Mouse (Mus musculus): Measurements from ENCODE around the gene Zfp112. TPM values are rescaled to one million over a fixed set of nuclear protein-coding genes. Genes with fewer than 3 reads are reported as not detected.
"Not testable (repeated sequence)": the region's sequence is repeated elsewhere in the genome, so short reads cannot be mapped to it uniquely, and the experiment has no call there.

Gene Zfp112
- 1 to 10 TPM; 4.9 TPM for total RNA-seq (2021)
- long read RNA-seq, experiment 1, partial matches to known transcripts, result 0 of 4 reads
- long read RNA-seq, experiment 1, other reads (novel, unspliced or antisense), result 3 of 4 reads
- long read RNA-seq, experiment 2, partial matches to known transcripts, result 0 of 7 reads
- long read RNA-seq, experiment 2, other reads (novel, unspliced or antisense), result 4 of 7 reads

DNA sequence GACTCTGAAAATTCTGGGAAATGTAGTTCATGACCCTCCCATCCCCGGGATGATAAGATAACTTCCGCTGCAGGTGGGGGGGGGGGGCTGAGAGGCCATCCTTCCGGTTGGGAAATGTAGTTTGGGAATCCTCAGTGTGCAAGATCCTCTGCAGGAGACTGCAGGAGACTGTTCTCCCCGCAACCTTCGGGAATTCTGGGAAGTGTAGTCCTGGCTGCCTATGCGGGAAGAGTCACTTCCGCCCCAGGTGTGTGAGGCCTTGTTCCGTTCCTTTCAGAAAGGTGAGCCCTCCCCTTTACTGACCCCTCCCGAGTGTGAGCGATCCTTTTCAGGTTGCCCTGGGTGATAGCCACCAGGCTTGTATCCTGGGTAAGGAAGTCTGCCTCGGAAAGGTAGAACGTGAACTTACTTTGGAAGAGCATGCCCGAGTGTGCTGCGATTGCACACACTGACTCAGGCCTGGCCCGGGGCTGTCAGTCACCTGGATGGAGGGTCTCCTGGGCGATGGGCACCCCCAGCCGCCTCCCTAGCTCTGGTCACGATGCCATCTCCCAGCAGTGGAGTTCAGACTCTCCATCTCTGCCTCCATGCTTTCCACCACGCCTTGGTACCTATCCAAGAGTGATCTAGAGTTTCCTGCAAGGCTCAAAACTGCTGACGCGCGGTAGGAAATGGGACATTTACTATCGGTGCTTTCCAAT, at the start of gene Zfp112:
Zfp112 (plus strand) TSS at position 159 of the 701 bp plus-strand sequence.
- peak; percentile 87 for DNase-seq

DNA sequence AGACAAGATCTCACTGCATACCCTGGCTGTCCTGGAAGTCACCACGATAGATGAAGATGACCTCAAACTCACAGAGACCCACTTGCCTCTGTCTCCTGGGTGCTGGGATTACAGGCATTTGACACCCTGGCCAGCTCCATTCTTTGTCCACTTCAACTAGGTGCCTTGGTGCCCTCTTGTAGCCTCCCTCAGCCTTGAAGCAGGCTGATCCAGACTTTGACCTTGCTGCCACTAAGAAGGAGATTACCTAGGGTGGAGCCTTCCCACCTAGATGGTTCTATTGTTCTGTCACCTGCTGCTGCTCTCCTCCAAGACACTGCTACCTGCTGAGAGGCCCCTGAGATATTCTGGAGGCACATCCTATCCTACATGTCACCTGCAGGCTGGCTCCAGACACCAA, 37.7 kb upstream of the Zfp112 start:
- not testable (repeated sequence) for DNase-seq

DNA sequence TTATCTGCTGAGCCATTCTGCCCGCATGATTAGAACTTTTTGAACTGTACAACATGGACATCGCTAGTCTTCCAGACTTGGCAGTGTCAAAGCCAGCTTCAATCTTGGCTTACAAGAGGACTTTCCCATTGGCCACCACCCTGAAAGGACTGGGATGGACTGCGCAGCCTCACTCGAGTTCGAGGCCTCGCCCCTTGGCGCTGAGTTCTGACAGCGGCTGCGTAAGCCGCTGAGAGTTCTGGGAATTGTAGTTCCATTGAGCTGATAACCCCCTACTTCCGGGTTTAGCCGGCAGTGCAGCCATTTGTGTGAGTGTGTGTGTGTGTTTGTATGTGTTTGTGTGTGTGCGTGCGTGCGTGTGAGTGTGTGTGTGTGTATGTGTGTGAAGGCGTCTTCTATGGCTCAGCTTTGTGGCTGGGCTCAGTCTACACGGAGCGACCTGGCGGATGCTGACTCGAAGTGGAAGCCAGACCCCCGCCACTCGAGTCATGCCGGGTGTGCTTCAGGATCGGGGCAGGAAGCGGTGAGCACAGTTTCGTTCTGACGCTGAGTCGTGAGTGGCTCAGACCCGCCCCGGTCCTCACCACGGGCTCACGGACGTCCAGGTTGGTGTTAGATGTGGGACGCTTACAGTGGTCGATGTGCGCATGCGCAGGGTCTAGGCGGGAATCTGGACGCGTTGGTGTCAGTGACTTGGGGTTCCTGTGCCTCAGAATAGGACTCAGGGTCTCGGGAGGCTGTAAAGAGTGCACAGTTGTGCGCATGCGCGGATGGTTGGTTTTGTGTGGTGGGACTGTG, 30.3 kb upstream of the Zfp112 start, which contains the start of gene Zfp180:
Zfp180 (plus strand) TSS at position 291 of the 798 bp plus-strand sequence.
- peak; percentile 95 for DNase-seq

DNA sequence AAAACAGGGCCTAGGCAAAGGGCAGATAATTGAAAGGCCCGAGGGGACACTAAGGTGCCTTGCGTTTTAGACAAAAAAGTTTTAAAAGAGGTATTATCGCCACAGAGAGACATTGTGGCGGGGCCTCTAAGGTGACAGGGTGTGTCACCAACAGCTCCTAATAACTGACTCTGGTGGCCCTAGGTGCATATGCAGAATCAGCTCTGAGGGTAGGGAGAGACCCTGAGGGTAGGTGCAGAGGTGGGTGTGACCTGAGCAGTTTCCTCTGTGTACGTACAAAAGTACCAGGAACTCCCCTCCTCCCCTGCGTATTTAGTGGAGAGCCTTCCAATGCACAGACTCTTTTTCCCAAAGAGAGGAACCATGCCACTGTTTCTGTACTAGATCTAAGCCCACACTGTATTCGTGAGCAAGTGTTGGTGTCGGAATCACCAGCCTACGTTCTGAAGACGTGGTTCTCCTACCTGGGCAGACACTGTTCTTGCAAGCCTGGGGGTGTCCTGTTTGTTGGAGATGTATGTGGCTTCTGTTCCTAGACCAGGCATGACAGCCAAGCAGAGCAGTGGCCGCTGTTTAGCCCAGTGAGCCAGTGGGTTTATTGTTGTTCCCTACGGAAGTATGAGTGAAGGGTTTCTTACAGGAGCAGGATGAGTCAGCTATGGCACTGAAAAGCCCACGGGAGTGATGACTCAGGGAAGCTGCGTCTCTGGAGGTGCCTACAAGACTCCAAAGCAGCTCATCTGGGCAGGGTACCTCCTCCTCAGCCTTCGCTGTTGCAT, 29.5 kb upstream of the Zfp112 start:
- no peak for DNase-seq

DNA sequence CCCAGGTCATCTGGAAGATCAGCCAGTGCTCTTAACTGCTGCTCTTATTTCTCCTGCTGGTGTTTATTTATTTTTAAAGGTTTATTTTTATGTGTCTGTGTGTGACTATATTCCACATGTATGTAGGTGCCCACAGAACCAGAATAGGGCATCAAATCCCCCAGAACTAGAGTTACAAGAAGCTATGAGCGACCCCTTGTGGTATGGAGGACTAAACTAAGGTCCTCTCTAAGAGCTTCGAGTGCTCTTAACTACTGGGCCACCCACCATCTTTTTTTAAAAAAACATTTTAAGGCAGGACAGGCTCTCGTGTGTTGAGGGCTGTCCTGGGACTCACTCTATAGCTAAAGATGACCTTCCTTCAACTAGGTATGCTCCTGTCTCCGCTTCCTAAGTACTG, 25.2 kb upstream of the Zfp112 start:
- DNase-seq, result no peak

DNA sequence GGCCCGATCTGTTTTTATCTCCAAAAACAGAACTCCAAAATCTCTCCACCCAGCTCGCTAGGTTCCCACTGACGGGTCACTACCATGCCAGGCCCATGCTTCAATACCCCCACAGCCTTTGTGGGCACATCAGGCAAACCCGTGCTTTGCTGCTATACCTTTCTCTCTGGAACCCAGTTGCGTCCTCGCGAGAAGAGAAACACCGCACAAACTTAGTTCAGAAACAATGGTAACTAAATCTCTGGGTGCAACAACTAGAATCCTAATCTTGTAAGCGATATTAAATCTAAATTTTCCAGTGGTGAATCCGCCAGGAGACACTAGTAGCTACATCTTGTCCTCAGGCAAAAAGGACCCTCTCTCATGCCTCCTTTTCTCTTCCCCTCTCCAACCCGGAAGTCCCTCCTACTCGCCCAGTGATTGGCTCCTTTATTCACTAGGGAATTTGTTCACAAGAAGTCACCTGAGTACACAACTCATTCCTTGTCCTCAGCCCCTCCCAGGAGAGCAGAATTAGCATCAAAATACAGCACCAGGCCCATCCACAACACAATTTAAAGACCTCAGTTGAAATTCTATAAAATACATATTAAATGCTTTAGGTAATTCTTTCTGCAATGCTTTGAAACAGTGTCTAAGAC, 24.5 kb upstream of the Zfp112 start:
- no peak for DNase-seq

DNA sequence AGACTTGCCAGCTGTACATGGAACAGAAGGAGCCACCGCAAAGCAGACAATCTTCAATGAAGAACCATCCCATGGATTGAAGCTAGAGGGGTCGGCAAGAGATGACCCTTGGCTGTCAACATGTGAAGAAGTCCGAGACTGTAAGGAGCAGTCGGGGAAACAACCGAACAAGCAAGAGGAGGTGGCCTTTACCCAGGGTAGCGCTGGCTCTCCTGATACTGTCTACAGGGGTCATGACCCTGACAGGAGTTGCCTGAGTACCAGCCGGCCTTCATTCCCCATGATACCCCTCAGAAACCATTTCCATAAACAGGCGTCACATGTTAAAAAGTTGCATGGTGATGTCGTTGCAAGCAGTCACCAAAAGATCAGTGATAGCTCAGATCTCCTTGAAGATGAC, 7.7 kb upstream of the Zfp112 start:
- DNase-seq, result no peak

DNA sequence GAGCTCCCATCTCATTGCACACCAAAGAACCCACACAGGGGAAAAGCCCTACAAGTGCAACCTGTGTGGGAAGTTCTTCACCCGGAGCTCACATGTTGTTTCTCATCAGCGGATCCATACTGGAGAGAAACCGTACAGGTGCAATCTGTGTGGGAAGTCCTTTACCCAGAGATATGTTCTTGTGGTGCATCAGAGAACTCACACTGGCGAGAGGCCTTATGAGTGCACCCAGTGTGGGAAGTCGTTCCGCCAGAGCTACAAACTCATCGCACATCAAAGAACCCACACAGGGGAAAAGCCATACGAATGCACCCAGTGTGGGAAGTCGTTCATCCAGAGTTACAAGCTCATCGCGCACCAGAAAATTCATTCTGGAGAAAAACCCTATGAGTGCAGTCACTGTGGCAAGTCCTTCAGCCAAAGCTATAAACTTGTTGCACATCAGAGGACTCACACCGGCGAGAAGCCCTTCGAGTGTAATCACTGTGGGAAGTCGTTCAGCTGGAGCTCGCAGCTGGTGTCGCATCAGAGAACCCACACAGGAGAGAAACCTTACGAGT, 6.9 kb upstream of the Zfp112 start:
- DNase-seq, result no peak

DNA sequence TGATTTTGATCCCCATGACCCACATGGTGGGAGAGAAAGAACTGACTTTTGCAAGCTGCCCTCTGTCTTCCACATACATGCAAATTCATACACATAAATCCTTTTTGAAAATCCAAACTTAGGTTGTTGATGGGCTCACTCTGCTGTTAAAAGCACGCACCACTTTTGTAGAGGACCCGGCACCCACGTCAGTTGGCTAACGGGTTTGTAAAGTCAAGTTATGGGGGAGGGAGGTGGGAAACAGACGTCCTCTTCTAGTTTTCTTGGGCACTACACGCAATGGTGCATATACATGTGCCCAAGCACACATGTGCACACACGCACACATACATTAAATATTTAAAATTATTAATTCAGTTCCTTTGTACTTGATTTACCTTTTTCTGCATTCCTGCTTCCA, 1.3 kb upstream of the Zfp112 start:
- no peak for DNase-seq

DNA sequence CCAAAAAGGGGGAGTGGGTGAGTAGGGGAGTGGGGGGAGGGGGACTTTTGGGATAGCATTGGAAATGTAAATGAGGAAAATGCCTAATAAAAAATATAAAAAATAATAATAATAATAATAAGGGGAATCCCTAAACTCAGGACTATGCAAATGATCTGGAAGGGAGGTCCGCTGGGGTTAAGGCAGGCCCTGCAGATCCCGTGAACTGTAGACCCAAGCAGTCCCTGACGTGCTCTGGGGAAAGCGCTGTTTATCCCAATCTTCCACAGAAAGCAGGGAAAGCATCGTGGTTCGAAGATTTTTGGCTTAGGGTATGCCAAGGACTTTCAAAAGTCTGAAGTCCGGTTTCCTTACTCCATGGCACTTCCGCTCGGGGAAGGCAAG, 350 bp upstream of the Zfp112 start:
- no peak for DNase-seq

DNA sequence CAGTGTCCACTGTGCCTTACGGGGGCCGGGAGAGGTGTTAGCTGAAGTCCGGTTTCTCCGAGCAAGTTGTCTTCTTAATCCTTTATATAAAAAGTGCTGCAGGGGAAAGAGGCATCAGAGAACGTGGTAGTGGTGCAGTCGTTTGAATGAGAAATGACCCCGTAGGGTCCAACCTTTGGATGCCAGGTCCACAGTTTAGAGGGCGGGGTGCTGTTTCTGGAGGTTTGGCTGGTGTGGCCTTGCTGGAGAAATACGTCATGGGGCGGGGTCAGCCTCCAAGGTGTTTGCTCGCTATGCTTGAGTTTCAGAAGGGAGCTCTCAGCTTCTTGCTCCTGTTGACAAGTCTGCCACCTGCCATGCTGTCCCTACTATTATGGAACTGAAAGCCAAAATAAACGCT, 887 bp downstream of the Zfp112 start:
- DNase-seq, result peak; percentile 16

DNA sequence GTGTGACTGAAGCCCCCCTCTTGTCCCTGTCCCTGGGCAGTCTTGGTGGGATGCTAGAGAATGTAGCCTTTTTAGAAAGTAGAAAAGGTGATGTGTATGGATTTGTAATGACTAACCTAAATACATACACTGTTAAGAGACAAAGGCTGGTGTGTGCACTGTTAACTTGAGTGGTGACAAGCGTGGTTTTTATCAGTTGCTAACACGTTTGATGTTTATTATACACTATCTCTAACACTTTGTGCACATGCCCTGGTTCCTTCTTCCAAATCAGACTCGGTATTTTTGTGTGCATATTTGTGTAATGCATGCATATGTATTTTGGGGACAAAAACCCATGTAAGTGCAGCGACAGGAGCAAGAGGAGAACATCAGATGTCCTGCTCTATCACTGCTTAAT, 4.5 kb downstream of the Zfp112 start:
- DNase-seq, result no peak

DNA sequence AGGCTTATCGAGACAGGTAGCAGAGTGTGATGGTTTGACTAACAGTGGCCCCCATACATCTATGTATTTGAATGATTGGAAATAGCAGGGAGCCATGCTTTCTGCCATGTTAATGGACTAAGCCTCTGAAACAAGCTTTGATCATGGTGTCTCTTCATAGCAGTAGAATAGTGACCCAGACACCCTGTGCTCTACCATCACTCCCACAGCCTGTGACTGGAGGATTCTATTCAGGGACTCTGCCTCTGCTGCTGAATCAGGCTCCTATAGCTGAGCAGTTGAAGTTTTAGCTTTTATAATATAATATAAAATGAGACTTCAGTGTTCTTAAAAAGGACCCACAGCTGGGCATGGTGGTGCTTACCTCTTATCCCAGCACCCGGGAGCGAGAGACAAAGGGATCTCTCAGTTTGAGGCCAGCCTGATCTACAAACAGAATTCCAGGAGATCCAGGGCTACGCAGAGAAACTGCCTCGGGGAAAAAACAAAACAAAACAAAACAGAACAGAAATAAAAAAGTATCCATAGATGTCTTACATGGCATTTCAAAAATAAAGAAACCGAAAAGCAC, 21.4 kb downstream of the Zfp112 start:
- DNase-seq, result no peak

DNA sequence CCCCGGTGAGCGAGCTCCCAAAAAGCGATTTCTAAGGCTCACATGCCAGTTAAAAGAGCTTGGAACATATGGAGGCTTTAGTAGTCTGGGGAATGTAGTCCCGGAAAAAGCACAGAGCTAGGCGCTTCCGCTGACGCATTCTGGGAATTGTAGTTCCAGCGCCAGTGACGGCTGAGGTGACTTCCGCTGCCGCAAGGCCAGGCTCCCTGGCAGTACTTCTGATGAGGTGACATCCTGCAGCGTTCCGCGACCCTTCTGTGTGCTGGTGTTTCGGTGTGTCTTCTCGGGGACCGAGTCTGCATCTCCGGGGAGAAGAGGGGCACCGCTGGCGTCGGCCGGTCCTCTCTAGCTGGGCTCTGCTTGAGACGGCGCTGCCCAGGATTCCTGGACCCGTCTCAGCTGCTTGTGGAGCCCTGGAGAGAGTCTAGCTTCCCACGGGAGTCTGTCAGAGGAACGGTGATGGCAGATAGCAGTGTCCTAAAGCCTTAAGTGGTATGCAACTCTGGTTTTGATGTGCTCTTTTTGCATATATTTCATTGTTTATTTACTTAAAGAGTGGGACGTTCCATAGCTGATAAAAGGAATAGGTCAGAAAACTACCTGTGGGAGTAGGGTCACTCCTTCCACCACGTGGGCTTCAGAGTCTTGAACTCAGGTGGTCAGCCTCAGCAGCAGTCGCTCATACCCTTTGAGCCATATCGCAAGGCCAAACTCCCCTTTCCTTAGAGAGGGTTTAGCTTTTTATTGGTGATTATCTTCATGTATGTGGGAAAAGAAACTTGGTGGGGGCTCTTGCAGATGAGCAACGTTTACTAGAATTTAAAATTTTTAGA, 22.1 kb downstream of the Zfp112 start, which contains the start of gene Zfp235:
Zfp235 (plus strand) TSS at position 174 of the 833 bp plus-strand sequence.
- peak; percentile 82 for DNase-seq

DNA sequence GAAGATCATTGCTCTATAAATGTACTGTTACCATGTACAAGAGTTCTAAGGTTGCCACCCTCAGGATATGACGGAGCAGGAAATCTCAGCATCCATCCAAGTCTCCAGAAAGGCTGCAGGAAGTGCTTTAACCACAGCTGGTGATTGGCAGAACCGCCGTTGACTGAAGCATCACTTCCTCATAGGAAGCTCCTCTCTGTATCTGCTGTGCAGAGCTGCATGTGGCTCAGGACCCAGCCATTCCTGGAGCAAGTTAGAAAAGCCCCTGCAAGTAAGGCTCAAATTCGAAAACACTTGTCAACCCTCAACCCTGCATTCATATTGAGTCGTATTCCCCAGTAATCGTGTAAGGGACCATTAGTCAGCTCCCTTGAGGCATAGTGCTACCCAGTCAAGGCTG, 30.5 kb downstream of the Zfp112 start:
- no peak for DNase-seq

DNA sequence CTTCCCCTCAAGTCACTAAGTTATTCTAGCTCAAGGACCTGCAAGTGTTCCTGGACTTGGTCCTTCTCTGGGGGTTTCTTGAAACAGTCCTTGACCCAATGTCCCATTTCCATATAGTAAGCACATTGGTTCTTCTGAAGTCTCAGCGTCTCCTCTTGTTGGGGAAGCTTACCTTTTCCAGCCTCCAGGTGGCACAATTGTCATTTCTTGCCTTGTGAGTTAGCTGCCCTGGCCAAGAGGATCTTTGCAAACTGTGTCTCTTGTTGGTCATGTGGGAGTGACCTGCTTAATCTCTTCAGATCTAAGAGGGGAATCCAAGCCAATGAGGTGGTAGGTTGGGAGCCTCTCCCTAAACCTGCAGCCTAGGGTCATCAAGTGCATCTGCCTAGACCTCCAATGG, 41.2 kb downstream of the Zfp112 start:
- no peak for DNase-seq

DNA sequence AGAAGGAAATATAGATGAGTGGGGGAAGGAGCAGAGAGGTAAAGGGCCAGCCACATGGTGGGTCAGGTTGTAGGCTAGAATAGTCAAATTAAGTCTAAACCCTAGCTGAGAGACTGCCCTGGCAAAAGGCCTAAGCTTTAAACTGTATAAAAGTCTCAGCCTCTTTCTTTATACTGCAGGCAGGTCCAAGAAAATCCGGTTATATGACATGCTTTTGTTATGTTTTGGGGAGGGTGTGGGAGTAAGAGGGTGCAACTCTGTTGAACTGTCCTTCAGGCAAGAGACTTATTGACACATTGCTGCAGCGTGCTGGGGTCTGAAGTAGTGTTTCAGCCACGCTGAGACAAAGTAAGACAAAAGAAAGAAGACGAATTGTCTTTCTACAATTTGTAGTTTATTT, 60.1 kb downstream of the Zfp112 start:
- DNase-seq, result no peak

DNA sequence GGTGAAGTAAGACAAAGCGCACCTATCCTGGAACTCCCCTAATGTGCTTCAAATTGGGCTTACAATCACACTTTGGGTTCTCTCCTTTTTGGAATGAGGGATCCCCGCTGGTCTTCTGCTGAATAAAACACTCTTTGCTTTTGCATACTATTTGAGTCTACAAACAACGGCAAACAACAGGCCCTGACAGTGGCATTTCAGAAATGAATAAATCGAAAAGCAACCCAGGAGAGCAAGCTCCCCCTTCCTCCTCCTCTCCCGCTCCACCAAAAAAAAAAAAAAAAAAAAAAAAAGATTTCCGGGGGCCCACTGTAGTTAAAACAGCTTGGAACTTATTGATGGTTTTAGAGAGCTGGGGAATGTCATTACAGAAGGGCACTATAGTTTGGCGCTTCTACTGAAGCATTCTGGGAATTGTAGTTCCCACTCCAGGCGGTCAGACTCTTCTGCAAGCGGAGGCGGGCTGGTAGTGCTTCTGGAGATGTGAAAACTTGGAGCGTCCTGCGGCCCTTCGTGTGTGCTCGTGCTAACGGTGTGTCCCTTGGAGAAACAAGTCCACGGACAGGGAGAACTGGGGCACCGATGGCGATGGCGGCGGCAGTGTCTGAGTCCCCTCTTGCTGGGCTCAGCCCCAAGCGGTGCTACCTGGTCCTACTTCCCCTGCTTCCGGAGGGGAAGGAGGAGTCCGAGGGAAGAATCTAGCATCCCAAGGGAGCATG, 62.7 kb downstream of the Zfp112 start, which contains the start of gene Zfp114:
Zfp114 (plus strand) TSS at position 443 of the 719 bp plus-strand sequence.
- peak; percentile 28 for DNase-seq

DNA sequence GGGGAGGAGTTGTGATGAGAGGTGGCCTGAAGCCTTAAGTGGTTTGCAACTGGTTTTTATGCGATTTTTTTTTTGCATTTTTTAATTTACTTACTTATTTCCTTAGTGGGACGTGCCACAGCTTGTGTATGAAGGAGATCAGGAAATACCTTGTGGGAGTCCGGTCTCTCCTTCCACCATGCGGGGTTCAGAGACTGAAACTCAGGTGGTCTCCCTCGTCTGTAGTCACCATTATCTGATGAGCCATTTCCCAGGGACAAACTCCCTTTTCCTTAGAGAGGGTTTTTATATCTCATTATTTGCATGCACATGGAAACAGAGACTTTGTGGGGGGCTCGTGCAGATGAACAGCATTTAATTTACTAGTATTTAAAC, 63.2 kb downstream of the Zfp112 start:
- no peak for DNase-seq

All from gastrocnemius, postnatal 25 days (tissue).